Mouse (Mus musculus) frontal cortex, adult (tissue): Measurements from ENCODE around the gene Arfgap2.

Experiments used
- ATAC-seq: cut with Nextera tagmentation; 2 replicates; pipeline ENCODE4 v1.9.2; 2017; ENCODE audit warnings: mild to moderate bottlenecking, moderate library complexity, mixed read lengths; ENCODE audit not compliant: low TSS enrichment

Arfgap2 gene

DNA sequence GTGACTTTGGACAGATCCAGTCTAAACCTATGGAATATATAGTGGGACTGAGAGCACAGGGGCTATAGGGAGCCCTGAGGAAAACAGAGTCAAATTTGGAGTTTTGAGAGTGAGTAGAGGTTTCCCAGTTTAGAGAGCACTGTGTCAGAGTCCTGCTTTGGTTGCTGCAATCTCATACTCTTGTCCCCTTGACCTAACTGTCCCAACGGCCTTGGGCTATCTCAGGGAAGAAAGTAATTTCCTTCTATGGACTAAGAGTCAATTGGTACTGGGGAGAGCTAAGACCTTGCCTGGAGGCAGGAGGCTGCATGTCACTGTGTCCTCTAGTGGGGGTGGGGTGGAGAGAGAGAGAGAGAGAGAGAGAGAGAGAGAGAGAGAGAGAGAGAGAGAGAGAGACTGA lies 5.9 kb upstream of the Arfgap2 start:
- no peak for ATAC-seq

DNA sequence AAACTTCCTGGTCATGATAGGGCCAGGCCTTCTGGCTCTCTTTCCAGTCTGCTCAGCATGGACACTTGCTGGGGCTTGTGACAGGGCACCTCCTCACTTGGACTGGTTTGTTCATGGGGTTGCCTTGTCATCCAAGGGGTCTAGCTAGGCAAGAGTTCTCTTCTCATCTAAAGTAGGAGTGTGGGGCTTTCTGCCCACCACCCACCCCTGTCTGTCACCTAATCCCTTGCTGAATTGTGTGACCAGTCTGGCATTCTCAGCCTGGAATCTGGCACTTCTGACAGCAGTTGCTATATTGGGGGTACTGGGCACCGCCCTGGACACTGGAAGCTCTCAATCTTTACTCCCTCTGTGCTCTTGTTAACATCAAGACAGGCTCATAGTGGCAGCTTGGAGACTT lies 5.3 kb upstream of the Arfgap2 start:
- no peak for ATAC-seq

DNA sequence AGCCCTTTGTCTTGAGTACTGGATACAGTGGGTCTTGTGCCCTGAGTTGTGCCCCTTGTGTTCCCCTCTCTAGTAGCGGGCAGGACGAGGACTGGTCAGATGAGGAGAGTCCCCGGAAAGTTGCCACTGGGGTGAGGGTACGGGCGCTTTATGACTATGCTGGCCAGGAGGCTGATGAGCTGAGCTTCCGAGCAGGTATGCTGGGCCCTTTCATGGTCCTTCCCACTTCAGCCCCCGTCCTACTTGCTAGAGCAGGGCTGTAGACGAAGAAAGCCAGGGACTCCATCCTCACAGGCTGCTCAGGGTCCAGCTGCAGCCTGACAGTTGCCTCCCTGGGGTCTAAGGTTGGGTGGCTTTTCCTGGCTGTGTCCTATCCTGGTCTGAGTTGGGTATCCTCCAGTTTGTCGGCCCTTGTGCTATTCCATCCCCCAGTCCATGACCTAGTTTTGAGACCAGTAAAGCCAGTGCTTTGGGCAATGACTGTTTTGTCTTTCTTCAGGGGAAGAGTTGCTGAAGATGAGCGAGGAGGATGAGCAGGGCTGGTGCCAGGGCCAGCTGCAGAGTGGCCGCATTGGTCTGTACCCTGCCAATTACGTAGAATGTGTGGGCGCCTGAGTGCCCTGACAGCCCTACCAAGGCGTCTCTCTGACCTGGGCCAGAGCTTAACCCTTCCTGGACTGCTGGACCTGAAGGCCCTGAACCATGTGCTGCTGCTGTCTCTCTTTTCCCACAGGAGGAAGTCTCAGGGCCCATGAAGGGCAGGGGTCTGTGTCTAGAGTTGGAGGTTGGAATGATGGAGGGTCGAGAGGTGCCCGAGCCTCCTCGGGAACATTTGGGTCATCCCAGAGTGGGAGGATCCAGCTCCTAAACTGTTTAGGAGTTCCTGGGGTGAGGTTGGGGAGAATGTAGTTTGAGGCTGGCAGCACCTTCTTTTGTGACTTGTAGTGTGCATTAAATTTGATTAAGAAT lies 798 bp upstream of the Arfgap2 start:
- no peak for ATAC-seq

DNA sequence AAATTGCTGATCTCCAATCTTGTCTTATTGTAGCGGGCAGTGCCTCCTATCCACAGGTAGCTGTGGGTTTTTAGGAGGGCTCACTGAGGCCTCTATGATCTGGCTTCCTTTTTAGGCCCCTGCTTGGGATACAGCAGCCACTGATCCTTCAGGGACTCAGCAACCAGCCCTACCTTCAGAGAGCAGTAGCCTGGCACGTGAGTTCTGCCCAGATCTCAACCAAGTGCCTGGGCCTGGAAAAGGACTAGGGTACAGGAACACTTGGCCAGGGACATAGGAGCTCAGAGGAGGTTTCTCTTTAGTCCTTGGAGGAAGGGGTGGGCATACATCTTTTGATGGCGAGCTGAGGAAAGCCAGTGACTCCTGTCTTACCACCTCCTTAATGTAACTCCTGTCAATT lies 3.3 kb downstream of the Arfgap2 start:
- ATAC-seq, result no peak

DNA sequence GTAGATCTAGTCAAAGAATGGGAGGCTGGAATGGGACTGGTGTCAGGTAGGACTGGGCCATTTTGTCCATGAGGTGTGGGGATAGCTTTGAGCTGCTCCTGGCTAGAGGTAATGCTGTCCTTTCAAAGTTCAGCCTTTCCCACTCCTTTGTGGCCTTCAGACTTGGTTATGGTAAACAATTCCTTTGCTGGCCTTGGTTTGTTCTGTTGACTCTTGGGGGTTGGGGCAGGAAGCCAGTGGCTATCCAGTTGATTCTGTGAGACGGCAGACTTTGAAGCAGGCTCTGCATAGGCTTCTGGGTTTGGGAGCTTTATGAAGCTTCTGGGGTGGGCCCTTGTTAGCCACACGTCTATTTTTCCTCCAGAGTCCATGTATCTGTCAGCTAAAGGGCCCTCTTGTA lies 3.9 kb downstream of the Arfgap2 start:
- no peak for ATAC-seq

DNA sequence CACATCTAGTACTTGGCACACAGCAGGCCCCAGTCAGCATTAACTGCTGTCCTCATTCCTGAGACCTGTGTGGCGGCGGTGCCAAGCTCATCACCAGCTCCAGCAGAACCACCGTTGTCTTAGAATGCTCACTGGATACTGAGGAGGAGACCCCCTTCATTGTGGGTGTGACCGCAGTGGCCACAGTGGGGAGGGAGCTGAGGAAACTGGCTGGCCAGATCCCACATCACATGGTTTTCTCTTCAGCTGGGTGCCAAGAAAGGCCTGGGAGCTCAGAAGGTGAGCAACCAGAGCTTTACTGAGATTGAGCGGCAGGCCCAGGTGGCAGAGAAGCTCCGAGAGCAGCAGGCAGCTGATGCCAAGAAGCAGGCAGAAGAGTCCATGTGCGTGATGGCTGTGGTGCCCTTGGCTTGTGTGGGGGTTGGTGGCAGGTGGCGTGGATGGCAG lies 4.9 kb downstream of the Arfgap2 start:
- no peak for ATAC-seq

DNA sequence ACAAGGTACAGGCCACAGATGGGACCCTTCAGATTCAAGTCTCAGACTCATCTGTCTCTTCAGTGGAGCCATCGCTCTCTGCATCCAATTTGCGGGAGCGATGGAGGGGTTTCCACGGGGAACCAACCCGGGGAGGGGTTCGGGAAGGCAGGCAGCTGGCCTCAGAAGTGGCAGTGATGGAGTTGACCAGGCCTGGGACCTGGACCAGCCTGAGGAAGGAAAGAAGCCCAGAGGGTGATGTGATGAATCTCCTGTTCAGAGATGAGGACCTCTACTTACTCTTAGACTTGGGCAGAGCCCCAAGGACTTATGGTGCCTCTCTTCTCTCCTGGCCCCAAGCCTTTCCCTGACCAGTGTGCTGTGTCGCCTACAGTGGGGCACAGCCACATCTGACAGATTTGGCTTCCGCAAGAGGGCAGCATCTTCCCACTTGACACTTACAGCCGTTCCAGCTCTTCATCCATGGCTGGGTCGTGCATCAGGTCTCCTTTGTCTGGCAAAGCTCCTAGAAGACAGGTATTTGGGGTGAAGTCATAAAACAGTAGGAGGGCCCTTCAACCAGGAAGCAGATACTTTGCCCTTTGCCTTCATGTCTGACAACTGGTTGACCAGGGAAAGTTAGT lies 14.1 kb downstream of the Arfgap2 start:
- peak; percentile 44; the same call in 1 of the 2 replicates for ATAC-seq

DNA sequence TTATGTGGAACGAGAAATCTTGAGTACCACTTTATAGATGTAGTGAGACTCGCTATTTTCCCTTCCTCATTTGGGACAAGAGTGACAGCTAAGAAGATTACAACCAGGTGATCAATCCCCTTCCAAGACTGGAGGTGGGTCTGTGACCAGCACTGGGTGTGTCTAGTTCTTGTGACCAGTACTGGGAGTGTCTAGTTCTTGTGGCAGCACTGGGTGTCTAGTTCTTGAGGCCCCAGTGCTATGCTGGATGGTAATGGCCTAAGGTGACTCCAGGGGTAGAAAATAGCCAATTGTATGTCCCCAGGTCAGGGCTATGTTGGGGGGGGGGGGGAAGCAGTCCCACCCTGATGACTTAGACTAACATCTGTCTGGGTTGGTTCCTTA lies 14.6 kb downstream of the Arfgap2 start:
- ATAC-seq, result no peak

DNA sequence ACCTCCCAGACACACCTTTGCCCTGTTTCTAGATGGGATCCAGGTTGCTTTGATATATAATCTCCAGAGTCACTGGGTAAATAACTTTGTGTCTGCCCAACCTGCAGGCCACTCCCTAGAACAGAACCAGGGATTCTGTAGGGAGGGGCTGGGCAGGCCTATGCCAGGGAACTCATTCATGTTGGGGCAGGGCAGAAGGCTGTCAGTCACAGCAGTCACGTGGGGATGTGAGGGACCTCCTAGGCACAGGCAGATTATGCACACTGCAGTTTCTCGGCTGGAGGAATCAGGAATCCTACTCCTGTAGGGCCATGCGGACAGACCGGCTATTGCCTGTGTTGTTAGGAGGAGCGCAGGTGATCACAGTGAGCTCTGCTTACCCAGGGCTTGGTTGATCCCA lies 16.6 kb downstream of the Arfgap2 start:
- no peak for ATAC-seq

DNA sequence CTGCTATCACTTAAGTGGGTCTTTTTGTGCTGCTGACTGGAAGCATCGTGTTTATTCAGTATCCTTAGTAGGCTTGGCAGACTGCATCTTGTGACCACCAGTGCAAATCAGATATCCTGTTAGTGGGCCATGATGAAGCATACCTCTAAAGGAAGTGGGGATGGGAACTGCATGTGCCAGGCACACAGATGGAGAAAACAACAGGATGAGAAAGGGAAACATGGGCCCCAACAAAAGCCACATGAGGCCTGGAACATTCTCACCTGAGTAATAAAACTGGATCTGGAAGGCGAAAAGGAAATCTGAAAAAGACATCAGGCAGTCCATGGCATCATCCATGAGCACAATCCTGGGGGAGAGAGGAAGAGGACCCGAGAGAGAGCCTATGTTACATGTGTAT lies 19.2 kb downstream of the Arfgap2 start:
- ATAC-seq, result no peak

DNA sequence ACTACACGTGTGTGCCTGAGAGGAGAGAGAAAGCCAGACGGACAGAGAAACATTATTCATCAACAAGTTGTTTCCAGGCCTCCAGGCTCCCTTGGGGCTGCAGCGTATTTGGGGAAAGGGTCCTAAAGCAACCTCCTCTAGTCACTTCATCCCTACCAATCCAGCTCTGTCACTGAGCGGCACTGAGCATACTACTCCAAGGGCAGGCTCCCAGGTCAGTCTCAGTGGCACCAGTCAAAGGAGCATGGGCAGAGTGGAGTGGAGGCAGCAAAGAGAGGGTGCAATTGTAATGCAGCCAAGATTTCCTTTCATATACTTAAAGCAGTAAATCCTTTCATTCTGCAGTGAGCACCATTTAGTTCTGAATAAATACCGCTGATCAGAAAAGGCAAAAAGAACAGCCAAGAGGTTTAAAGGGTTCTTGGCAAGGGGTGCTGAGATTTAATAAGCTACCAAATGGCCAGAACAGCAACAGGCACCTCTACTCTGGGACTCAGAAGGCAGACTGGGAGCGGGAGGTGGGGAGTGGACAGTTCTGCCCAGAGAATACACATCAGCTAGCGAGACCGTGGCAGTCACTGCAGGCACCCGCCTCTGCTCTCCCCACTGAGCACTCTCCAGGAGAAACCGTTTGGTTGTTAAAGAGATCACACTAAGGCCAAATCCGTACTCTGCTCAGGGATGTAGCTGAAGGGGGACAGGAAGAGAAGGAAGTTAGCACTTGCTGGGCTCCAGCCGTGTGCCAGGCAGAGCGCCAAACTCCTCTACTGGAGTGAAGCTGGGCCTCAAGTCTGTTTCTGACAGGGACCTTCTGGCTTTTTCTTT lies 19.8 kb downstream of the Arfgap2 start:
- ATAC-seq, result peak; percentile 64

DNA sequence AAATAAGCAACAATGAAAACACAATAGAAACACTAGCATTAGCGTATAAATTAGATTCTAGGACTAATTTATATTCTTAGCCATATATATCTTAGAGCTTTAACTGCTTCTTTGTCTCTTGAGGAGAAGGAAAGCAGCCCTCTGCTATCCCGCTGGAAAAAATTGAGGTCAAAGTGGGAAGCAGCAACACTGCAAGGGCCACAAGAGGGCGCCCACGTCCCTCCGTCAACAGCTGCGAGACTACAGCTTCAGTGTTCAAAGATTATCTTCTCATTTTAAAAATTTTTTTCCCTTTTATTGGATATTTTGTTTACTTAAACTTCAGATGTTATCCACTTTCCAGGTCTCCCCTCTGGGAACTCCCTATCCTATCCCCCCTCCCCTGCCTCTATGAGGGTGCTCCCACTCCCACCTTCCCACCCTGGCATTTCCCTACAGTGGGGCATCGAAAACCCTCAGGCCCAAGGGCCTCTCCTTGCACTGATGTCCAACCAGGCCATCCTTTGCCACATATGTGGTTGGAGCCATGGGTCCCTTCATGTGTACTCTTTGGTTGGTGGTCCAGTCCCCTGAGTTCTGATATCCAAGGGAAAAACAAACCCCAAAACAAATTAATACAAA lies 21.2 kb downstream of the Arfgap2 start:
- peak; percentile 58 for ATAC-seq

DNA sequence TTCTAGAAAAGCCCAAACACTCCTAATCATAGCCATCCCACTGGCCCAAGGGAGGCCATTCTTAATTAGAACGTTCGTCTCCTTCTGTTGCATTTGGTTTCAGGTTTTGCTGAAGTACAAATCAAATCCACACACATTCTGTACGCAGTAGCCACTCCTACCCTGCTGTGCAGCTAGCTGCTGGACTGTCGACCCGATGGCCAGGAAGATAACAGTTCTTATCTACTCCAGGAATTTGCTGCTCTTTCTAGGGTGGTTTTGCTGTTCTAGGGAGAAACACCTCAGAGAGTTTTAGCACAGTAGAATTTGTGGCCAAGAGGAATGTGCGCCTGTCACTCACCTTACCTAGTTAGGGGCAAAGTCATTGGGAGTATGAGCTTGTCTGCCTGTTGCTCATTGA lies 22.8 kb downstream of the Arfgap2 start:
- no peak for ATAC-seq

DNA sequence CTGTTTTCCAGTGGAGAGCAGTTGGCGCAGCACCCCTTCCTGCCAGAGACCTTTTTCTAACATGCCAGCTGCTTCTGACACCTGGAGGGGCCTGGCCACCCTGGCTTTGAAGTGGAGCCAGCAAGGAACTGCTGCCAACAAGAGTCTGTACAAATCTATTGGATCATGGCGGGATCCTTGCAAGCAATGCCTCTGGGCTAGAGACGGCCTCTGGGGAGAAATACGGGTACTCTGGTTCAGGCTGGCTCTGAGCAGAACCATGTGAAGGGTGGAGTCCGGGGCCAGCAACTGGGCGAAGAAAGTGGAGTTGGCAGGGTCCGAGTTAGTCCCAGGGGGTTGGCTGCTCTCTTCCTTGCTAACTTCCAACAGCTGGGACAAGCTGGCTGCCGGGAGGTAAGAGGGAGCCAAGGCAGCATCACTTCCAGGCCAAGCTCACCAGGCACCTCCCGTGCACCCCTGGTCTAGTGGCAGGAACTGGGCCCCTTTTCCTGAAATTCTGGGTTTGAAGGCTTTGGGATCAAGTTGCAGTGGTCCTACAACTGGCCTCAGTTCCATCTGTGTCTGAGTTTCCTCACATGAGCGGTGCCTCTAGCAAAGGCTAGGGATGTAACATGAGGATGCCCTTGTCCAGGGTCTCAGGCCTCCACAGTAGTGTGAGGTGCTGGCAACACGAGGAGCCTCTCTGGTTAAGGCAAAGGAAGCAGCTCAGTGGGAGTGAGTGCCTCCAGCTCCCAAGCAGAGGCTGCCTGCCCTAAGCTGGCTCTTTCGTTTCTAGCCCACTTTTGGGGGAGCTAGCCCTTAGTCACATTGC lies 26.6 kb downstream of the Arfgap2 start:
- ATAC-seq, result 0 out of 2 replicates have a peak, but pooled peaks have one; percentile 52

DNA sequence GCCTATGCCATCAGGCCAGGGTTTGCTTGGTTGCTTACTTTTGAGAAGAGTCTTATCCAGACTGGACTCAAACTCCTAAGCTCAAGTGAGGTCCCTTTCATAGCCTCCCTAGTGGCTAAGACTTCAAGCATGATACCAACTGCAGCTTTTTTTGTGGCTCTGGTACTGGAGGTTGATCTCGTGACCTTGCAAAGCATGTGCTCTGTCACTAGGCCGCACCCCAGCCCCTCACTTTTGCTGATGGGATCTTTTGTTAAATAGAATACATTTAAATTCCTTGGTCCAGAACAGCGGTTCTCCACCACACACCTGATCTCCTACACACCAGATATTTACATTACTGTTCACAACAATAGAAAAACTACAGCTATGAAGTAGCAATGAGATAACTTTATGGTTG lies 29.5 kb downstream of the Arfgap2 start:
- no peak for ATAC-seq

DNA sequence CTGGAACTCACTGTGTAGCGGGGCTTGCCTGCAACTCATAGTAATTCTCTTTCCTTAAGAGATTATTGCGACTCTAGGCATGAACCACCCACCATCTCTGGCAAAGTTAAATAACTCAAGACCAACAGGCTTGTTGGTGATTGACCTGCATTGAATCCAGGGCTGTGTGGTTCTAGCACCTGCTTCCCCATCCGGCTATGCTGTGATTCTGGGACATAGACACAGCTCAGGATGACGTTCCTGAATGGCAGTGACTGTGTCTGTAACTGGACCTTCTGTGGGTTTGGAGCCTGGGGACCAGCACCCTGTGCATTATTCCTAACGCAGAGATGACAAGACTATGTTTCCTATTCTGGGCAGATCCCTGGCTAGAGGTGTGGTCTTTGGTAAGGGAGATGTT lies 31.1 kb downstream of the Arfgap2 start:
- ATAC-seq, result no peak

DNA sequence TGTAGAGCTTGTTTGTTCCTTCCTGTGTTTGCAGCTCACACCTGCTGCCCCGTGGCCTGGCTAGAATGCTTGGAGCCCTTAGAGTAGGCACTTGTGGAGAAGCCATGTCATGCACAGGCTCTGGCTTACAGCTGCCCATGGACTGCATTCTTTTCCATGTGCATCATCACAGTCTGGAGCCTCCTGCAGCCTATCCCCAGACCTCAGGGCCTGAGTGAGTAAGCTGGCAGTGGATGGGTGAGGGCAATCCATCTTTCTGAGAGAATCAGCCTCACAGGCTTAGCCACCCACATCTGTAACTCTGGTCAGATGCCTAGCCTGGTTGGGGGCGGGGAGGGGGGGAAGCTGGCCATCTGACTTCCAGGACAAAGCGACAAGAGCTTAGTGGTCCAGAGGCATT lies 34.4 kb downstream of the Arfgap2 start:
- no peak for ATAC-seq

DNA sequence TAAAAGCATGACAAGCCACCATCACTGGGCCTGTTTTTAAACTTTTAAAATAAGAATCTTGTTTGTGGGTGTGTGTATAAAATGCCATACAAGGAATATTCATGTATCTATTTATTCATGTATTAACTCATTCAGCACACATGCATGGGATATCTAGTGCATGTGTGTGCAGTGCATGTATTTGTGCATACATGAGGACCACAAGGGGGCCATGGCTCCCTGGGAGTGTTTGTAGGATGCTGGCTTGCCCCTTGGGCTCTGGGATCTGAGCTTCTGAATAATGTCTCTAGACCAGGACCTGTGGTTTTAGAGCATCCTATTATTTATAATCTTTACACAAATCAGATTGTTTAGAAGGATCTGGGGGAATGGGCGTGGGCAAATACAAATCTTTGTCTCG lies 36.0 kb downstream of the Arfgap2 start:
- no peak for ATAC-seq

DNA sequence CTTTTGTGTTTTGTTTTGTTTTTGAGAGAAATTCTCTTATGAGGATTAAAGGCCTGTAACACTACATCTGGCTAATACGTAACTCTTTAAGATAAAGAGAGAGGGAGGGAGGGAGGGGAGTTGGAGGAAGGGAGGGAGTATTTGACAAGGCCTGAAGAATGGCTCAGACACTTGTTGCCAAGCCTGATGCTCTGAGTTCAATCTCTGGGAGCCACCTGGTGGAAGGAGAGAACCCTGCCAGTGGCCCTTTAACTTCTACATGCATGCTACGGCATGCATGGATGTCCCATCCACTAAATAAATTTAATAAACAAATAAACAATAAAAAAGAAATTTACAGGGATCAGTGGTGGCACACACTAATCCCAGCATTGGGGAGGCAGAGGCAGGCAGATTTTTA lies 37.1 kb downstream of the Arfgap2 start:
- no peak for ATAC-seq

DNA sequence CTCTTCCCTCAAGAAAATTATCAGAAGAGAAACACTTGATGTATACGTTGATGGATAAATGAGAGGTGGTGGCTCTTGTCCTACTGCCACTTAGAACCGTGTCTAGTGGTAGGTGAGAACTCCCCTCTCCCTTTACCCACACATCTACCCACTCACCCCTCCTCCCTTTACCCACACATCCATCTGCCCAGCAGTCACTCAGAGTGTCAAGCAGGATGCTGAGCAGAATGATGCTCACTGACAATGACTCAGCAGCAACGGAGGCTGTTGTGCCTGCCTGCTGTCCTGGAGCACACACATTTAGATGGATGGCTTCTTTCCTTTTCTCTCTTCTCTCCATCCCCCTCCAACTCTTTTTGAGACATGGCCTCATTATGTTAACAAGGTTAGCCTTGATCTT lies 38.1 kb downstream of the Arfgap2 start:
- ATAC-seq, result peak; percentile 88

DNA sequence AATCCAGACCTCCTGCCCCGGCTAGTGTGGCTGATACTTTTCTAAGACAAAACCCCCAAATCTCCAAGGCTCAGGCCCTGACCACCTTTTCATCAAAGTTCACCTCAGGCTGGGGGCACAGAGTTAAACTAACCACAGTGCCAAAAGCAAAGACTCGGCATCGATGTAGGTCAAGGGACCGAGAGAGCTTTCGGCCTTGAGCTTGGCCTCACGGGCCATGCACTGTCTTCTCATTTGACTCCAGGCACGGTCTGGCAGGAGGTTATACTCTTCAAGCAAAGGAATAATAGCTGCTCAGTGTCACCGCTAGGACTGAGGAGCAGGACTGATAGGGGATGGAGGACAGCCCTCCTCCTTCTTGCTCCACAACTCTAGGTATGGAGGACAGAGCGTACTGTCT lies 41.2 kb downstream of the Arfgap2 start:
- no peak for ATAC-seq
